Mouse (Mus musculus) midbrain, embryonic 14.5 days (tissue): ENCODE data around the gene Syt16. TPM values are rescaled to one million over a fixed set of nuclear protein-coding genes. Genes with fewer than 3 reads are reported as not detected.

Source experiments
- ATAC-seq: fragments of 200-750 bp; cut with Nextera tagmentation; 2 replicates; pipeline ENCODE4 v1.8.0; 2017; ENCODE audit warnings: moderate number of reproducible peaks, moderate library complexity; ENCODE audit not compliant: low FRiP score, low TSS enrichment
- DNase-seq: peaks from one replicate; pipeline ENCODE4 v3.0.0-alpha.2; 2015
- H3K27ac ChIP-seq: fragments of 300-500 bp; sonication (generic); replicated peaks from 2 replicates; pipeline ENCODE4 v1.5.1; 2014; ENCODE audit warnings: mild to moderate bottlenecking, low read depth, low read length, moderate library complexity
- H3K27me3 ChIP-seq: fragments of 300-500 bp; sonication (generic); 2 replicates; pipeline ENCODE4 v1.6.1; 2014; ENCODE audit warnings: low read length, control low read depth, mixed read lengths; ENCODE audit not compliant: control insufficient read depth, insufficient read depth
- H3K36me3 ChIP-seq: fragments of 300-500 bp; sonication (generic); 2 replicates; pipeline ENCODE4 v1.6.1; 2014; ENCODE audit warnings: low read length, control low read depth; ENCODE audit not compliant: control insufficient read depth, insufficient read depth
- H3K4me1 ChIP-seq: fragments of 300-500 bp; sonication (generic); 2 replicates; pipeline ENCODE4 v1.6.1; 2014; ENCODE audit warnings: mild to moderate bottlenecking, antibody characterized with exemption, low read length, control low read depth; ENCODE audit not compliant: control insufficient read depth, insufficient read depth
- H3K4me2 ChIP-seq: fragments of 300-500 bp; sonication (generic); 2 replicates; pipeline ENCODE4 v1.6.1; 2014; ENCODE audit warnings: mild to moderate bottlenecking, low read length, moderate library complexity
- H3K4me3 ChIP-seq: fragments of 300-500 bp; sonication (generic); replicated peaks from 2 replicates; pipeline ENCODE4 v1.5.1; 2014; ENCODE audit warnings: low read depth, low read length
- H3K9ac ChIP-seq: fragments of 300-500 bp; sonication (generic); replicated peaks from 2 replicates; pipeline ENCODE4 v1.6.1; 2014; ENCODE audit warnings: mild to moderate bottlenecking, low read length, moderate library complexity
- H3K9me3 ChIP-seq: fragments of 300-500 bp; sonication (generic); 2 replicates; pipeline ENCODE4 v1.6.1; 2016; ENCODE audit warnings: low read length, control low read depth, mixed read lengths; ENCODE audit not compliant: control insufficient read depth
- WGBS: fragments of 180-500 bp; shearing (Covaris S2); extraction: QIAGEN DNeasy Blood & Tissue Kit; methylation state at CpG from one replicate; pipeline ENCODE4 v1.1.7; 2014; 5-methylcytosine and 5-hydroxymethylcytosine counted together
- polyA plus RNA-seq: library from polyadenylated mRNA; unstranded; fragments of >200 nt; fragmentation: Nextera tagmentation; extraction: Ambion mirVana; gene quantifications from 2 replicates; pipeline ENCODE4 v1.2.1, GENCODE M21; 2014

Syt16 gene
- polyA plus RNA-seq, 1 experiment from 2014 or later, result 88.4 TPM

- Histone ChIP-seq H3K4me1 (no peaks in the 10 kb centered on the region), H3K4me2 (no peak overlapping the region), H3K4me3 (no peak overlapping the region), H3K36me3 (no peaks in the 10 kb centered on the region), H3K27ac (no peak overlapping the region), H3K9ac (no peak overlapping the region), H3K27me3 (no peaks in the 10 kb centered on the region), H3K9me3 (no peaks in the 10 kb centered on the region)
- DNase-seq, result no peak
- no peak for ATAC-seq
- 76% methylated on average over 9 of the region's 9 CpGs for WGBS
These were observed 306.2 kb downstream of the Syt16 start for GRCm38 (mm10) chr12:74303418-74304294.

GRCm38 (mm10) chr12:74312611-74313010, 315.1 kb downstream of the Syt16 start:
- Histone ChIP-seq H3K36me3 (no peaks in the 10 kb centered on the region), H3K9ac (no peak overlapping the region), H3K27me3 (no peaks in the 10 kb centered on the region), H3K4me1 (0 out of 2 replicates have a peak, but pooled peaks cover 7% of the 10 kb centered on the region), H3K9me3 (no peaks in the 10 kb centered on the region), H3K27ac (no peak overlapping the region), H3K4me2 (no peak overlapping the region), H3K4me3 (no peak overlapping the region)
- no peak for DNase-seq
- WGBS, result 63% methylated on average over 3 of the region's 3 CpGs
- no peak for ATAC-seq

- Histone ChIP-seq H3K36me3 (no peaks in the 10 kb centered on the region), H3K9ac (no peak overlapping the region), H3K9me3 (no peaks in the 10 kb centered on the region), H3K4me3 (no peak overlapping the region), H3K27me3 (no peaks in the 10 kb centered on the region), H3K4me2 (no peak overlapping the region), H3K27ac (no peak overlapping the region), H3K4me1 (0 out of 2 replicates have a peak, but pooled peaks cover 7% of the 10 kb centered on the region)
- 44% methylated on average over 2 of the region's 2 CpGs for WGBS
- ATAC-seq, result no peak
- no peak for DNase-seq
These were observed 317.8 kb downstream of the Syt16 start for GRCm38 (mm10) chr12:74315221-74315620.

- 0 out of 2 replicates have a peak, but pooled peaks cover 7% of the 10 kb centered on the region for H3K4me1 ChIP-seq
- peak within 1 kb of the TSS; percentile 67 for H3K4me2 ChIP-seq
- WGBS, result 28% methylated on average over 16 of the region's 18 CpGs
- peak; percentile 70 for ATAC-seq
- DNase-seq, result no peak
- H3K36me3 ChIP-seq, result no peaks in the 10 kb centered on the region
- no peaks in the 10 kb centered on the region for H3K9me3 ChIP-seq
- H3K9ac ChIP-seq, result peak within 1 kb of the TSS; percentile 70
- H3K27ac ChIP-seq, result peak within 1 kb of the TSS; percentile 88
- peak within 1 kb of the TSS; percentile 48 for H3K4me3 ChIP-seq
- H3K27me3 ChIP-seq, result no peaks in the 10 kb centered on the region
These were observed 319.0 kb downstream of the Syt16 start, which contains the start of gene Gm11042 for GRCm38 (mm10) chr12:74316344-74316973. Gm11042 (minus strand) TSS chr12:74316394.

- H3K27me3 ChIP-seq, result no peaks in the 10 kb centered on the region
- H3K4me3 ChIP-seq, result peak overlapping the region; percentile 48
- 20% methylated on average over 15 of the region's 15 CpGs for WGBS
- H3K4me1 ChIP-seq, result 0 out of 2 replicates have a peak, but pooled peaks cover 7% of the 10 kb centered on the region
- DNase-seq, result peak; percentile 94
- peak overlapping the region; percentile 67 for H3K4me2 ChIP-seq
- H3K36me3 ChIP-seq, result no peaks in the 10 kb centered on the region
- no peaks in the 10 kb centered on the region for H3K9me3 ChIP-seq
- H3K27ac ChIP-seq, result peak overlapping the region; percentile 88
- H3K9ac ChIP-seq, result peak overlapping the region; percentile 70
- ATAC-seq, result peak; percentile 90
These were observed 319.7 kb downstream of the Syt16 start for GRCm38 (mm10) chr12:74316989-74317759.

GRCm38 (mm10) chr12:74320318-74320717, 322.9 kb downstream of the Syt16 start:
- H3K4me3 ChIP-seq, result no peak overlapping the region
- no peaks in the 10 kb centered on the region for H3K36me3 ChIP-seq
- no peak overlapping the region for H3K27ac ChIP-seq
- no peaks in the 10 kb centered on the region for H3K27me3 ChIP-seq
- H3K9me3 ChIP-seq, result no peaks in the 10 kb centered on the region
- 0 out of 2 replicates have a peak, but pooled peaks cover 5% of the 10 kb centered on the region for H3K4me1 ChIP-seq
- H3K4me2 ChIP-seq, result peak overlapping the region; percentile 14; the same call in 1 of the 2 replicates
- ATAC-seq, result peak; percentile 49; the same call in 1 of the 2 replicates
- H3K9ac ChIP-seq, result no peak overlapping the region
- WGBS, result 14% methylated on average over 10 of the region's 10 CpGs
- DNase-seq, result peak; percentile 94

GRCm38 (mm10) chr12:74321981-74322380, 324.5 kb downstream of the Syt16 start:
- no peaks in the 10 kb centered on the region for H3K36me3 ChIP-seq
- no peak overlapping the region for H3K9ac ChIP-seq
- no peak overlapping the region for H3K27ac ChIP-seq
- ATAC-seq (no peak), DNase-seq (no peak)
- H3K4me2 ChIP-seq, result no peak overlapping the region
- H3K27me3 ChIP-seq, result no peaks in the 10 kb centered on the region
- no peak overlapping the region for H3K4me3 ChIP-seq
- no peaks in the 10 kb centered on the region for H3K9me3 ChIP-seq
- WGBS, result 80% methylated on average over 5 of the region's 5 CpGs
- no peaks in the 10 kb centered on the region for H3K4me1 ChIP-seq
